Mouse (Mus musculus) C2C12 (cell line): ENCODE measurements around the gene Rnase12. TPM values are rescaled to one million over a fixed set of nuclear protein-coding genes. Genes with fewer than 3 reads are reported as not detected.

Experiments used
- H3K27me3 ChIP-seq: one replicate; pipeline ENCODE4 v1.6.1; 2011; ENCODE audit not compliant: control insufficient read depth, insufficient read depth, insufficient read length
- H3K36me3 ChIP-seq: one replicate; pipeline ENCODE4 v1.6.1; 2011; ENCODE audit not compliant: control insufficient read depth, insufficient read depth
- H3K4me3 ChIP-seq: one replicate; pipeline ENCODE4 v1.5.1; 2011; ENCODE audit warnings: mild to moderate bottlenecking, control low read depth; ENCODE audit not compliant: poor library complexity, insufficient read depth, severe bottlenecking
- H3K79me2 ChIP-seq: one replicate; pipeline ENCODE4 v1.6.1; 2011; ENCODE audit not compliant: control insufficient read depth, insufficient read depth
- H3K79me3 ChIP-seq: one replicate; pipeline ENCODE4 v1.6.1; 2011; ENCODE audit warnings: low read depth, control low read depth
- H3ac ChIP-seq: one replicate; pipeline ENCODE3; 2011; ENCODE audit warnings: low read depth; ENCODE audit not compliant: control insufficient read depth, insufficient read length
- CEBPB ChIP-seq: IDR thresholded peaks from one replicate; pipeline ENCODE4 v1.6.1; 2011; ENCODE audit warnings: low read depth, mild to moderate bottlenecking, control low read depth, moderate library complexity
- CTCF ChIP-seq: IDR thresholded peaks from one replicate; pipeline ENCODE4 v1.5.1; 2011; ENCODE audit not compliant: control insufficient read depth, insufficient read depth, insufficient read length
- FOSL1 ChIP-seq: IDR thresholded peaks from one replicate; pipeline ENCODE4 v1.8.0; 2011; ENCODE audit warnings: mild to moderate bottlenecking, low read length; ENCODE audit not compliant: poor library complexity, insufficient read depth, severe bottlenecking
- MAX ChIP-seq: IDR thresholded peaks from one replicate; pipeline ENCODE4 v1.6.1; 2011; ENCODE audit warnings: mild to moderate bottlenecking, control low read depth
- MYOD1 ChIP-seq: IDR thresholded peaks from one replicate; pipeline ENCODE4 v1.6.1; 2011; ENCODE audit warnings: low read depth; ENCODE audit not compliant: control insufficient read depth, insufficient read length
- MYOG ChIP-seq: IDR thresholded peaks from one replicate; pipeline ENCODE4 v1.6.1; 2011; ENCODE audit not compliant: control insufficient read depth, insufficient read length; ENCODE audit errors: extremely low read depth
- USF1 ChIP-seq: IDR thresholded peaks from one replicate; pipeline ENCODE4 v1.6.1; 2011; ENCODE audit warnings: low read depth, mild to moderate bottlenecking, control low read depth, moderate library complexity
- polyA plus RNA-seq: library from polyadenylated mRNA; unstranded; fragments of >200 nt; fragmentation: generic; extraction: Trizol; gene quantifications from one replicate; pipeline ENCODE4 v1.2.1, GENCODE M21; 2012; ENCODE audit warnings: missing spikeins

Gene Rnase12
- polyA plus RNA-seq, 1 experiment, result not detected

DNA sequence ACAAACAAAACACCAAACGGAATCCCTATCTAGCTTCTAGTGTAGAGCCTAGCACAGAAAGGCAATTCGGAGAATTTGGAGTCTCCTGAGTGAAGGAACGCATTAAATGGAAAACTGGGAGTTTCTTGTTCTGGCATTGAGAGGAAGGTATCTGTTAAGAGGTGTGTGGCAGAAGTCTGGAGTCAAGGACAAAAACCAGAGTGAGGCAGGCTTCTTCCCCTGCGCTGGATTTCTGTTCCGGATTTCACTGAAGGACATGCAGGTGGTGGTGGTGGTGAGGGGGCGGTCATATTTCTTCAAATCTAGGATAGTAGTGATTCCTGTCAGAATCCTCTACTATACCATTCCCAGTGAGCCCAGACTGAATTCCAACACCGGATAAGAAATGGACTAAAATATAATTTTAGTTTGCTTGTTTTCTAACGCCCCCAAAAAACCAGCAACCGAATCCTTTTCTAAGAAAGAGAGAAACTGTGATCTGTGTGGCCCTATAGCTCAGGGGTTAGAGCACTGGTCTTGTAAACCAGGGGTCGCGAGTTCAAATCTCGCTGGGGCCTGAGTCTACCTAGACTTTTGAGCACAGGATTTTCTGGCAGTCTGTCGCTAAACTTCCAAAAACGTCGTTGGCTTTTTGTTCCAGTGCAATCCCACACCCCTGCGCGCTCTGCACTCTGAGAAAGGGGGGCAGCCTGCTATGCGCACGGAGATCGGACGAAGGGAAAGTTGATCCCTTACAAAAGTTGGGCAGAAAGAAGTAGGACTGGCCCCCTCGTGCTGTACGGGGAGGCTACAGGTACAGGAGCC, 30.9 kb upstream of the Rnase12 start:
- Histone ChIP-seq H3K27me3 (no peaks in the 10 kb centered on the region), H3K79me3 (peaks cover 1% of the 10 kb centered on the region), H3ac (peak overlapping the region; percentile 56), H3K79me2 (no peaks in the 10 kb centered on the region), H3K4me3 (peak overlapping the region; percentile 45), H3K36me3 (no peaks in the 10 kb centered on the region)
- TF ChIP-seq CEBPB, result no peak
- no peak for TF ChIP-seq MAX
- no peak for TF ChIP-seq CTCF
- TF ChIP-seq MYOG, result no peak
- TF ChIP-seq MYOD1, result no peak
- no peak for TF ChIP-seq FOSL1
- TF ChIP-seq USF1, result no peak

DNA sequence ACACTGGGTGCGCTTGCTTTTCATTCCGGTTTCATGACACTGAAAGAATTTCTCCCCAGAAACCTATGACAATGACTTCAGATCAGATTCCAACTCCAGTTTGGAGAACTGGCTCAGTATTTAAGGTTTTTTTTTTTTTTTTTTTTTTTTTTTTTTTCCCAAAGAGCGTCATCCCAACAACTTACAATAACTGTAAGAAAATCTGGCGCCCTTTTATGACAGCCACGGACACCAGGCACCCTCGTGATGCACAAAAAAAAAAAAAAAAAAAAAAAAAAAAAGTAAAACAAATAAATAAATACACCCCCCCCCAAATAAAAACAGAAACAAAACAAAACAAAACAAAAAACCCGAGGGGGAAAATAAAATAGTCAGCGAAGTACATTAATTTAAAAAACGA, 30.3 kb upstream of the Rnase12 start:
- Histone ChIP-seq H3K36me3 (no peaks in the 10 kb centered on the region), H3ac (no peak overlapping the region), H3K4me3 (peak overlapping the region; percentile 45), H3K79me2 (no peaks in the 10 kb centered on the region), H3K79me3 (peaks cover 1% of the 10 kb centered on the region), H3K27me3 (no peaks in the 10 kb centered on the region)
- TF ChIP-seq FOSL1, result no peak
- TF ChIP-seq MAX, result no peak

DNA sequence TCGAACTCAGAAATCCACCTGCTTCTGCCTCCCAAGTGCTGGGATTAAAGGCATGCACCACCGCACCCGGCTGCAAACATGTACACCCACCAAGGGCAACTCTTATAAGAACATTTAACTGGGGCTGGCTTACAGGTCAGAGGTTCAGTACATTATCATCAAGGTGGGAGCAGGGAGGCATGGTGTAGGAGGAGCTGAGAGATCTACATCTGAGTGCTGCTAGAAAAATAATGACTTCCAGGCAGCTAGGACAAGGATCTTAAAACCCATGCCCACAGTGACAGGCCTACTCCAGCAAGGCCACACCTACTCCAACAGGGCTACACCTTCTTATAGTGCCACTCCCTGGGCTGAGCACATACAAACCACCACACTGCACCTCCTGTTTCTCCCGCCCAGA, 28.4 kb upstream of the Rnase12 start:
- H3K27me3 ChIP-seq, result no peaks in the 10 kb centered on the region
- no peak overlapping the region for H3K4me3 ChIP-seq
- no peaks in the 10 kb centered on the region for H3K79me3 ChIP-seq

DNA sequence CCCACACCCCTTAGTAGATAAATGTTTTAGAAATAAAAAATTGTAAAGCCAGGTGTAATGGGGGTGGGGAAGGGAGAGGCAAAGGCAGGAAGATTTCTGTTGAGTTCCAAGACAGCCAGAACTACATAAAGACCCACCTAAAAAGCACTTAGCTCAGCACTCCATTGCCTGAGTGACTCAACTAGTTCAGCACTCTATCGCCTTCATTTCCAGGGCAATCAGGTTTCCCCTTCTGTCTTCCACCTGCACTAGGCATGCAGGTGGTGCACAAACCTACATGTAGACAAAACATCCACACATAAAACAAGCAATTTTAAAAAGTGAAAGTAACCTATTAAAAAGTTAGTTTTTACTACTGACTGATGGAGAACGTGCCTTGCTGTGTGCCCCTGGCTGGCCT, 27.6 kb upstream of the Rnase12 start:
- H3K79me3 ChIP-seq, result no peaks in the 10 kb centered on the region
- H3K79me2 ChIP-seq, result no peaks in the 10 kb centered on the region
- TF ChIP-seq CEBPB (no peak), MYOD1 (no peak), MYOG (no peak), FOSL1 (no peak), CTCF (no peak), USF1 (no peak), MAX (no peak)
- no peak overlapping the region for H3ac ChIP-seq
- no peaks in the 10 kb centered on the region for H3K27me3 ChIP-seq
- no peaks in the 10 kb centered on the region for H3K36me3 ChIP-seq
- H3K4me3 ChIP-seq, result no peak overlapping the region

More for the DNA sequence above, 28.4 kb upstream of the Rnase12 start:
- Histone ChIP-seq H3ac (no peak overlapping the region), H3K36me3 (no peaks in the 10 kb centered on the region), H3K79me2 (no peaks in the 10 kb centered on the region)
- TF ChIP-seq MYOG (no peak), CTCF (no peak), MAX (no peak), FOSL1 (no peak), CEBPB (no peak), USF1 (no peak), MYOD1 (no peak)

GRCm38 (mm10) chr14:51083805-51084204, 26.3 kb upstream of the Rnase12 start:
- no peak overlapping the region for H3ac ChIP-seq
- H3K27me3 ChIP-seq, result peaks cover 3% of the 10 kb centered on the region
- TF ChIP-seq MYOD1 (no peak), MAX (no peak)
- H3K4me3 ChIP-seq, result peak overlapping the region; percentile 34
- H3K36me3 ChIP-seq, result no peaks in the 10 kb centered on the region
- no peaks in the 10 kb centered on the region for H3K79me3 ChIP-seq
- no peaks in the 10 kb centered on the region for H3K79me2 ChIP-seq
